Mouse (Mus musculus) bone marrow macrophage, adult 2 months (primary cell): ENCODE measurements around the gene Lsm7. TPM values are rescaled to one million over a fixed set of nuclear protein-coding genes. Genes with fewer than 3 reads are reported as not detected.

Source experiments
- H3K27ac ChIP-seq: 2 replicates; pipeline ENCODE4 v1.5.1; 2012; ENCODE audit warnings: low read depth, low read length; ENCODE audit not compliant: insufficient read depth
- H3K4me1 ChIP-seq: 2 replicates; pipeline ENCODE4 v1.6.1; 2012; ENCODE audit warnings: low read length; ENCODE audit not compliant: control insufficient read depth, insufficient read depth
- H3K4me3 ChIP-seq: 2 replicates; pipeline ENCODE4 v1.5.1; 2012; ENCODE audit warnings: mild to moderate bottlenecking, low read length, moderate library complexity; ENCODE audit not compliant: insufficient read depth
- CTCF ChIP-seq: IDR thresholded peaks from 2 replicates; pipeline ENCODE4 v1.5.1; 2012; ENCODE audit warnings: low read depth, mild to moderate bottlenecking, low read length, moderate library complexity
- POLR2A ChIP-seq: IDR thresholded peaks from 2 replicates; pipeline ENCODE4 v1.6.1; 2012; ENCODE audit warnings: mild to moderate bottlenecking, low read depth, low read length, borderline replicate concordance
- polyA plus RNA-seq: library from polyadenylated mRNA; stranded (reverse); fragments of >200 nt; gene quantifications from 2 replicates; pipeline ENCODE4 v1.2.4, GENCODE M21; 2012; ENCODE audit not compliant: missing spikeins, insufficient read depth, insufficient read length

The Lsm7 gene
- polyA plus RNA-seq, 1 experiment = 49.7 TPM

GRCm38 (mm10) chr10:80808099-80808984, 46.7 kb downstream of the Lsm7 start:
- TF ChIP-seq CTCF (no peak), POLR2A (no peak)
- Histone ChIP-seq H3K4me1 (peaks cover 8% of the 10 kb centered on the region), H3K27ac (no peak overlapping the region), H3K4me3 (no peak overlapping the region)

GRCm38 (mm10) chr10:80807057-80807627, 47.9 kb downstream of the Lsm7 start:
- Histone ChIP-seq H3K4me3 (peak overlapping the region; percentile 69), H3K27ac (peak overlapping the region; percentile 46; the same call in 1 of the 2 replicates), H3K4me1 (peaks cover 2% of the 10 kb centered on the region; the same call in 1 of the 2 replicates)
- TF ChIP-seq CTCF = no peak
- no peak for TF ChIP-seq POLR2A

GRCm38 (mm10) chr10:80806341-80807056, 48.5 kb downstream of the Lsm7 start:
- H3K4me1 ChIP-seq = peaks cover 4% of the 10 kb centered on the region; the same call in 1 of the 2 replicates
- H3K4me3 ChIP-seq = peak overlapping the region; percentile 69
- TF ChIP-seq CTCF (no peak), POLR2A (no peak)
- H3K27ac ChIP-seq = no peak overlapping the region

- H3K27ac ChIP-seq = no peak overlapping the region
- H3K4me3 ChIP-seq = no peak overlapping the region
- TF ChIP-seq CTCF (peak; percentile 58), POLR2A (no peak)
- peaks cover 8% of the 10 kb centered on the region for H3K4me1 ChIP-seq
These were observed 49.1 kb downstream of the Lsm7 start for GRCm38 (mm10) chr10:80805925-80806324.

GRCm38 (mm10) chr10:80805322-80805721, 49.7 kb downstream of the Lsm7 start:
- TF ChIP-seq CTCF = no peak
- TF ChIP-seq POLR2A = no peak
- H3K27ac ChIP-seq = no peak overlapping the region
- H3K4me3 ChIP-seq = no peak overlapping the region
- H3K4me1 ChIP-seq = peaks cover 8% of the 10 kb centered on the region

- no peak within 1 kb of the TSS for H3K27ac ChIP-seq
- TF ChIP-seq POLR2A (no peak), CTCF (no peak)
- peaks cover 10% of the 10 kb centered on the region for H3K4me1 ChIP-seq
- H3K4me3 ChIP-seq = no peak within 1 kb of the TSS
These were observed 50.1 kb downstream of the Lsm7 start, which contains the start of gene Amh for GRCm38 (mm10) chr10:80804916-80805315. Gene Amh (plus strand): TSS chr10:80805243.

GRCm38 (mm10) chr10:80804340-80804739, 50.7 kb downstream of the Lsm7 start:
- no peak overlapping the region for H3K4me3 ChIP-seq
- TF ChIP-seq CTCF (no peak), POLR2A (no peak)
- H3K4me1 ChIP-seq = peaks cover 11% of the 10 kb centered on the region
- no peak overlapping the region for H3K27ac ChIP-seq

GRCm38 (mm10) chr10:80802996-80803395, 52.0 kb downstream of the Lsm7 start:
- peaks cover 11% of the 10 kb centered on the region for H3K4me1 ChIP-seq
- no peak overlapping the region for H3K4me3 ChIP-seq
- TF ChIP-seq CTCF (no peak), POLR2A (no peak)
- H3K27ac ChIP-seq = no peak overlapping the region

Other genes starting within 250 kb of the Lsm7 start
- 1.1 and 2.1 TPM in 2 replicates for gene Gm49322, start 249.2 kb downstream of the Lsm7 start, polyA plus RNA-seq
- gene Csnk1g2, start 232.4 kb downstream of the Lsm7 start, polyA plus RNA-seq = 87.3 and 98.4 TPM in 2 replicates
- 20.9 and 22.7 TPM in 2 replicates for gene Btbd2, start 198.1 kb downstream of the Lsm7 start, polyA plus RNA-seq
- 107 and 117 TPM in 2 replicates for gene Mknk2, start 177.1 kb downstream of the Lsm7 start, polyA plus RNA-seq
- 53.3 and 53.8 TPM in 2 replicates for gene Mob3a, start 153.2 kb downstream of the Lsm7 start, polyA plus RNA-seq
- 11.0 and 25.2 TPM in 2 replicates for gene Izumo4, start 153.0 kb downstream of the Lsm7 start, polyA plus RNA-seq
- 121 and 129 TPM in 2 replicates for gene Ap3d1, start 112.9 kb downstream of the Lsm7 start, polyA plus RNA-seq
- 20.9 and 22.1 TPM in 2 replicates for gene Dot1l, start 100.0 kb downstream of the Lsm7 start, polyA plus RNA-seq
- gene Sf3a2, start 57.0 kb downstream of the Lsm7 start, polyA plus RNA-seq = 38.5 and 51.4 TPM in 2 replicates
- 117 and 122 TPM in 2 replicates for gene Plekhj1, start 56.6 kb downstream of the Lsm7 start, polyA plus RNA-seq
- not detected in 2 replicates for gene Amh, start 50.0 kb downstream of the Lsm7 start, polyA plus RNA-seq
- gene Jsrp1, start 41.7 kb downstream of the Lsm7 start, polyA plus RNA-seq = not detected in 2 replicates
- gene Oaz1, start 28.6 kb downstream of the Lsm7 start, polyA plus RNA-seq = 823 and 921 TPM in 2 replicates
- gene Lingo3, start 11.2 kb downstream of the Lsm7 start, polyA plus RNA-seq = not detected in 2 replicates
- 15.0 and 20.2 TPM in 2 replicates for gene Sppl2b, start 66 bp upstream of the Lsm7 start, polyA plus RNA-seq
- not detected in 2 replicates for gene Tmprss9, start 16.6 kb upstream of the Lsm7 start, polyA plus RNA-seq
- 76.6 and 101 TPM in 2 replicates for gene Timm13, start 45.8 kb upstream of the Lsm7 start, polyA plus RNA-seq
- 18.9 and 19.5 TPM in 2 replicates for gene Lmnb2, start 63.0 kb upstream of the Lsm7 start, polyA plus RNA-seq
- 15.8 and 20.9 TPM in 2 replicates for gene Gadd45b, start 74.9 kb upstream of the Lsm7 start, polyA plus RNA-seq
- 3.5 and 4.6 TPM in 2 replicates for gene Gng7, start 159.7 kb upstream of the Lsm7 start, polyA plus RNA-seq
- gene Diras1, start 170.5 kb upstream of the Lsm7 start, polyA plus RNA-seq = not detected in 2 replicates
- 14.0 and 14.5 TPM in 2 replicates for gene Slc39a3, start 182.2 kb upstream of the Lsm7 start, polyA plus RNA-seq
- 58.5 and 66.8 TPM in 2 replicates for gene Sgta, start 205.0 kb upstream of the Lsm7 start, polyA plus RNA-seq
- gene Thop1, start 214.8 kb upstream of the Lsm7 start, polyA plus RNA-seq = 7.4 and 10.8 TPM in 2 replicates
- 1.3 TPM in 2 replicates for gene Creb3l3, start 243.7 kb upstream of the Lsm7 start, polyA plus RNA-seq